Mouse (Mus musculus): ENCODE measurements at regions not wholly inside any gene's neighbourhood (a gene's known extent, or its start where the extent isn't known, plus 50 kb on each side); places are given as distances from the start of the nearest gene placed in this dataset.
A peak's percentile ranks its signal among the peaks of the same experiment; 100 is the strongest.
"Not testable (repeated sequence)": the region's sequence is repeated elsewhere in the genome, so short reads cannot be mapped to it uniquely, and the experiment has no call there.

- no peak for ATAC-seq (ENCODE audit: insufficient number of reproducible peaks, low FRiP score, low TSS enrichment)
These were observed 1478.4 kb upstream of the Gm7489 start for GRCm38 (mm10) chr15:52406156-52406885.

GRCm38 (mm10) chr15:52412869-52413771 is 1471.6 kb upstream of the Gm7489 start:
- ATAC-seq (ENCODE audit: insufficient number of reproducible peaks, low FRiP score, low TSS enrichment) = peak; percentile 92

GRCm38 (mm10) chr15:52425976-52426375 is 1458.7 kb upstream of the Gm7489 start:
- ATAC-seq (ENCODE audit: insufficient number of reproducible peaks, low FRiP score, low TSS enrichment) = no peak

GRCm38 (mm10) chr15:52430491-52431158 is 1454.1 kb upstream of the Gm7489 start:
- no peak for ATAC-seq (ENCODE audit: insufficient number of reproducible peaks, low FRiP score, low TSS enrichment)

- no peak for ATAC-seq (ENCODE audit: insufficient number of reproducible peaks, low FRiP score, low TSS enrichment)
These were observed 1451.1 kb upstream of the Gm7489 start for GRCm38 (mm10) chr15:52433639-52434038.

GRCm38 (mm10) chr15:52438403-52438802 is 1446.3 kb upstream of the Gm7489 start:
- no peak for ATAC-seq (ENCODE audit: insufficient number of reproducible peaks, low FRiP score, low TSS enrichment)

- ATAC-seq (ENCODE audit: insufficient number of reproducible peaks, low FRiP score, low TSS enrichment) = peak; percentile 95
These were observed 1425.9 kb upstream of the Gm7489 start for GRCm38 (mm10) chr15:52458782-52459181.

- ATAC-seq (ENCODE audit: insufficient number of reproducible peaks, low FRiP score, low TSS enrichment) = no peak
These were observed 1425.4 kb upstream of the Gm7489 start for GRCm38 (mm10) chr15:52459315-52459714.

GRCm38 (mm10) chr15:52464226-52465138 is 1420.2 kb upstream of the Gm7489 start:
- ATAC-seq (ENCODE audit: insufficient number of reproducible peaks, low FRiP score, low TSS enrichment) = no peak

- ATAC-seq (ENCODE audit: insufficient number of reproducible peaks, low FRiP score, low TSS enrichment) = not testable (repeated sequence)
These were observed 1406.6 kb upstream of the Gm7489 start for GRCm38 (mm10) chr15:52478124-52478523.

GRCm38 (mm10) chr15:52480834-52481233 is 1403.9 kb upstream of the Gm7489 start:
- no peak for ATAC-seq (ENCODE audit: insufficient number of reproducible peaks, low FRiP score, low TSS enrichment)

- no peak for ATAC-seq (ENCODE audit: insufficient number of reproducible peaks, low FRiP score, low TSS enrichment)
These were observed 1401.0 kb upstream of the Gm7489 start for GRCm38 (mm10) chr15:52483598-52484165.

- no peak for ATAC-seq (ENCODE audit: insufficient number of reproducible peaks, low FRiP score, low TSS enrichment)
These were observed 1400.4 kb upstream of the Gm7489 start for GRCm38 (mm10) chr15:52484276-52484675.

- 0 out of 2 replicates have a peak, but pooled peaks have one; percentile 19 for ATAC-seq (ENCODE audit: insufficient number of reproducible peaks, low FRiP score, low TSS enrichment)
These were observed 1379.4 kb upstream of the Gm7489 start for GRCm38 (mm10) chr15:52505278-52505831.

GRCm38 (mm10) chr15:52506930-52507329 is 1377.8 kb upstream of the Gm7489 start:
- 0 out of 2 replicates have a peak, but pooled peaks have one; percentile 63 for ATAC-seq (ENCODE audit: insufficient number of reproducible peaks, low FRiP score, low TSS enrichment)

GRCm38 (mm10) chr15:52508609-52509008 is 1376.1 kb upstream of the Gm7489 start:
- ATAC-seq (ENCODE audit: insufficient number of reproducible peaks, low FRiP score, low TSS enrichment) = no peak

GRCm38 (mm10) chr15:52510137-52510536 is 1374.6 kb upstream of the Gm7489 start:
- ATAC-seq (ENCODE audit: insufficient number of reproducible peaks, low FRiP score, low TSS enrichment) = no peak

- ATAC-seq (ENCODE audit: insufficient number of reproducible peaks, low FRiP score, low TSS enrichment) = no peak
These were observed 1348.1 kb upstream of the Gm7489 start for GRCm38 (mm10) chr15:52536594-52536993.

- no peak for ATAC-seq (ENCODE audit: insufficient number of reproducible peaks, low FRiP score, low TSS enrichment)
These were observed 1326.0 kb upstream of the Gm7489 start for GRCm38 (mm10) chr15:52558682-52559081.
